ENCODE assay signal across 13 mouse cellular contexts in the genomic region with DNA sequence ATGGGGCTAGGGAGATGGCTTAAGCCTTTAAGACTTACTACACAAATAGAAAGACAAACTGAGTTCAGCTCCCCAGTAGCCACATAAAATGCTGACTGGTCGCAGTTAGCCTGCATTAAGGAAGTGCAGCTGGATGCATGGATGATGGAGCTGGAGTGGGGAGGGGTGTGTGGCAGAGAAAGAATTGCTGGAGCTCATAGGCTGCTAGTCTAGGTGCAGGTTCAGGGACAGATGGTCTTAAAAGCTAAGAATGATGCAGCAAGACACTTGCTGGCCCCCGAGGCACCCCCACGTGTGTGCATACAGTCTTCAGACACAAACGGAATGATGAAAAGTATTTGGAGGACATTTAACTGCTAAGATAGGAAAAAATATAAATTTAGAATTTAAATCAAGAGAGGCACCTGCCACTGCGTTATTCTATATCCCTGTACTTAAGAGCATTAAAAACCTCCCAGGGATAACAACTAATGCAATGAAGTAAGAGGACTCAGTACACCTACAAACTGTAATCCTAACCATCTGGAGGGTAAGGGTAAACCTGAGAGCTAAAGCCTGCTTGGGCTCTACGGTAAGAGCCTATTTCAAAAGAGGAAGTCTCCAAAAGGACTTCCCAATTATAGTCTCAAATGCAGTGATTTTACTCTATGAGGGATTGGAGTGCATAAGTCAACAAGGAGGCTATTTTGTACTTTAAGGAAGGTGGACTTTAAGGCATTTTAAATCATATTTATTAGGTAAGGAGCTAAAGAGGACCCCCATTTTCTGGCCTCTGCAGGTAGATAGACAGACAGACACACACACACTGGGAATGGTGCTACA.
"Had no signal": no experiment of that assay in that cellular context is flagged by ENCODE, and none has a peak within 500 bp of the region (broad histone marks: within the 10 kb centered on the region; RNA-seq: fewer than 3 reads in every experiment).

No protein-coding gene starts in this region.

- H3K27ac ChIP-seq: limb, embryonic 12.5 days; lung, embryonic 15.5 days; macrophage; neural tube, embryonic 12.5 days had no signal

- H3K27me3 ChIP-seq: limb, embryonic 12.5 days; lung, embryonic 15.5 days; neural tube, embryonic 12.5 days had no signal

- H3K4me3 ChIP-seq: limb, embryonic 12.5 days; lung, embryonic 15.5 days; neural tube, embryonic 12.5 days had no signal

- DNase-seq: kidney, adult 8-10 months; kidney, postnatal 25 days; layer of hippocampus, adult 9-11 months; liver, postnatal 0 days; lung, postnatal 14 days; midbrain, embryonic 14.5 days; right cerebral cortex, adult 18-20 months; right cerebral cortex, postnatal 25 days had no signal

- H3K9ac ChIP-seq: limb, embryonic 12.5 days; liver, postnatal 0 days; lung, embryonic 15.5 days; neural tube, embryonic 12.5 days had no signal

- ATAC-seq: intestine, postnatal 0 days; liver, postnatal 0 days had no signal

- H3K9me3 ChIP-seq: limb, embryonic 12.5 days; lung, embryonic 15.5 days; neural tube, embryonic 12.5 days had no signal

- H3K4me2 ChIP-seq: limb, embryonic 12.5 days; lung, embryonic 15.5 days; neural tube, embryonic 12.5 days had no signal

- H3K4me1 ChIP-seq: limb, embryonic 12.5 days; lung, embryonic 15.5 days; neural tube, embryonic 12.5 days had no signal
